Mouse (Mus musculus): ENCODE measurements around the gene Lmntd1.

- TF ChIP-seq POLR2A (IDR thresholded peaks at IDR 0.05; ENCODE audit: low read depth, low read length): no peak
- no peak for TF ChIP-seq CTCF (IDR thresholded peaks at IDR 0.05; ENCODE audit: extremely low read depth, insufficient read length, insufficient replicate concordance, low read depth, low read length)
Observed at GRCm38 (mm10) chr6:145478821-145479271, 135.3 kb downstream of the Lmntd1 start.

All from small intestine, adult 2 months (tissue).